Mouse (Mus musculus): ENCODE results near the gene Shc3. TPM values are rescaled to one million over a fixed set of nuclear protein-coding genes. Genes with fewer than 3 reads are reported as not detected.
A peak's percentile ranks its signal among the peaks of the same experiment; 100 is the strongest.

Gene Shc3
- polyA plus RNA-seq, 2 experiments, result 0.12 TPM; not detected in 1

DNA sequence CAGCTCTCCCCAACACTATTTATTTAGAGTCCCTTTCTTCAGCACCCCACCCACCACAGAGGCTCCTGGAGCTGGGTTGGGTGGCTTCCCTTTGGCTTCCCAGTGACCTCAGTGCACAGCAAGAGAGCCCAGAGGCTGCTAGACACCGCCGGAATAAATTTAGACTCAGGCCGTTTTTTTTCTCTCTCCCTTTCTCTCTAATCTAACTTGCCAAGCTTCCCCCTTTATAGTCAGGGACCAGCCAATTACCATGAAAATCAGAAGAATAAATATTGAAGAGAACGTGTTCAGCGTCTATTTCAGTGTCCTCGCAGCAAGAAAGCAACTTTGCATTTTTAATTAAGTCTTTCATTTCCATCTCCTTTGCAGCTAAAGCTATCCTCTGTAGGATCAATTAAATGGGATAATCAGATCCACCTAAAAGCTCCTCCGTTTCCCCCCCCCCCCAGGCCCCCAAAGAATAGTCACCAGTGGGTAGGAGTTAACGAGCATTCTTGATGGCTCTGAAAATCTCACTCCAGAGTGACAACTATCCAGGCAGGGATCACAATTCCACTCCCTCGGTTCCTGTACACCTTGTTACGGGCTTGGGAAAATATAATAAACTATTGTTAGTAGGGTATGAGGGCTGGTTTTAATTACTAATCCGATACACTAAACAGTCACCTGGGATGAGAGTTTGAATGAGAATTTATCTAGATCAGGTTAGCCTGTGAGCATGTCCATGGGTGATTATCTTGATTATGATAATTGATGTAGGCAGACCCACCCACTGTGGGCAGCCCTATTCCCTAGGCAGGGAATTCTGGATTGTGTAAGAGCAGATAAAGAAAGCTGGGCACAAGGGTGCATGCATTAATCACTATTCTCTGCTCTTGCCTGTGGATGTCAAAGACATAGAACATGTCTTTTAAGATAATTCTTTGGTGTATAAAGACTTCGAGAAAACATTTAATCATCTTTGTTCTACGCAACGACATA lies 131.8 kb downstream of the Shc3 start:
- no peak overlapping the region for H3K4me2 ChIP-seq (ENCODE audit: low read depth)
- no peak for TF ChIP-seq EP300 (IDR thresholded peaks at IDR 0.05; ENCODE audit: low read depth)
- TF ChIP-seq CTCF (IDR thresholded peaks at IDR 0.05; ENCODE audit: low read depth), result no peak
- no peaks in the 10 kb centered on the region for H3K4me1 ChIP-seq (replicated peaks; ENCODE audit: control insufficient read depth in 2 of 2, insufficient read depth in 2 of 2, low read length in 1 of 2)
- H3K27me3 ChIP-seq (ENCODE audit: control insufficient read depth, insufficient read depth, low read length), result no peaks in the 10 kb centered on the region
- 62% methylated on average over 14 of the region's 14 CpGs for WGBS (ENCODE audit: insufficient replicate concordance)
- no peaks in the 10 kb centered on the region for H3K36me3 ChIP-seq (replicated peaks; ENCODE audit: control insufficient read depth, insufficient read depth, low read depth)
- H3K27ac ChIP-seq, result no peak overlapping the region
- no peak overlapping the region for H3K4me3 ChIP-seq (ENCODE audit: insufficient read depth in 1 of 2, low read depth in 2 of 2, low read length in 2 of 2)
- no peak for ATAC-seq (ENCODE audit: insufficient read depth)
- H3K9ac ChIP-seq (replicated peaks), result no peak overlapping the region
- H3K9me3 ChIP-seq (ENCODE audit: control insufficient read depth, low read length), result no peaks in the 10 kb centered on the region
- DNase-seq (ENCODE audit: low read depth in 3 of 3, low spot score in 3 of 3), result no peak

DNA sequence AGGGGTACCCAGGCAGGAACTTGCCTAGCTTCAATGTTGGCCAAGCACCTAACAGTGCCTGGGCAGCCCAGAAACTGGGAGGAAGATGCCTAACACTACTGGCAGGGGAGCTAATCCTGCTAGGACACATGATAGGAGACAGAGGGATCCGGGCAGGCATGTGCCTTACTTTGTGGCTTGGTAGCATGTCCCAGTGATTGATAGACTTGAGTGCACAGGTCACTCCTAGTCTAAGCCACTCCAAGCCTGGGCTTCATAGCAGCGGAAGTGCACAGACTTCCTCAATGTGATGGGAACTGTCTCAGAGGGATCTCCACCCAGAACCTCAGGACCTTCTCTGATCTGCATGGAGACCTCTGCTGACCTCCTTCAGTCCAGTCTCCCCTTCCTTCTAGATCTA lies 134.1 kb downstream of the Shc3 start:
- H3K4me2 ChIP-seq (ENCODE audit: low read depth), result no peak overlapping the region
- H3K27ac ChIP-seq, result no peak overlapping the region
- no peak overlapping the region for H3K4me3 ChIP-seq (ENCODE audit: insufficient read depth in 1 of 2, low read depth in 2 of 2, low read length in 2 of 2)
- no peaks in the 10 kb centered on the region for H3K9me3 ChIP-seq (ENCODE audit: control insufficient read depth, low read length)
- DNase-seq (ENCODE audit: low read depth in 3 of 3, low spot score in 3 of 3) (no peak), ATAC-seq (ENCODE audit: insufficient read depth) (no peak)
- no peak for TF ChIP-seq CTCF (IDR thresholded peaks at IDR 0.05; ENCODE audit: low read depth)
- TF ChIP-seq EP300 (IDR thresholded peaks at IDR 0.05; ENCODE audit: low read depth), result no peak
- no peak overlapping the region for H3K9ac ChIP-seq (replicated peaks)
- no peaks in the 10 kb centered on the region for H3K27me3 ChIP-seq (ENCODE audit: control insufficient read depth, insufficient read depth, low read length)
- H3K36me3 ChIP-seq (replicated peaks; ENCODE audit: control insufficient read depth, insufficient read depth, low read depth), result no peaks in the 10 kb centered on the region
- H3K4me1 ChIP-seq (replicated peaks; ENCODE audit: control insufficient read depth in 2 of 2, insufficient read depth in 2 of 2, low read length in 1 of 2), result no peaks in the 10 kb centered on the region
- WGBS (ENCODE audit: insufficient replicate concordance), result 59% methylated on average over 2 of the region's 2 CpGs

DNA sequence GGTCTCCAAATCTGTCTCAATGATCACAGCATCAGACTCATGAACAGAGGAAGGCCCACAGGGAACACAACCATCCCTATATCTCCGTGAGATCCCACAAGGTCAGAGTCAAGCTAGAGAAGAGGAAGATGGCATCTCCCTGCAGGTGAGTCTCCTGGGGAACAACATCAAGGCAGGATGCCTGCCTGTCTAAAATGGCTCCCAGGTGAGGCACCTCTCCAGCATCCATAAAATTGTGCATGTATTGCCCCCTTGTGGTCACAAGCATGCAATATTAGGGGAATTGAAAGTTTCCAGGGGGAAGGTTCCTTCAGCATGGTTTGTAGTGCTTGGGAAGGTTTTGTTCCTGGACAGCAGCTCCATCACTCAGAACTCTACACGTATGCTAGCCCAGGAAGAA lies 134.8 kb downstream of the Shc3 start:
- no peaks in the 10 kb centered on the region for H3K27me3 ChIP-seq (ENCODE audit: control insufficient read depth, insufficient read depth, low read length)
- no peaks in the 10 kb centered on the region for H3K4me1 ChIP-seq (replicated peaks; ENCODE audit: control insufficient read depth in 2 of 2, insufficient read depth in 2 of 2, low read length in 1 of 2)
- H3K9me3 ChIP-seq (ENCODE audit: control insufficient read depth, low read length), result no peaks in the 10 kb centered on the region
- ATAC-seq (ENCODE audit: insufficient read depth), result no peak
- no peaks in the 10 kb centered on the region for H3K36me3 ChIP-seq (replicated peaks; ENCODE audit: control insufficient read depth, insufficient read depth, low read depth)
- H3K4me3 ChIP-seq (ENCODE audit: insufficient read depth in 1 of 2, low read depth in 2 of 2, low read length in 2 of 2), result no peak overlapping the region
- H3K9ac ChIP-seq (replicated peaks), result no peak overlapping the region
- TF ChIP-seq CTCF (IDR thresholded peaks at IDR 0.05; ENCODE audit: low read depth) (peak; percentile 42), EP300 (IDR thresholded peaks at IDR 0.05; ENCODE audit: low read depth) (no peak)
- WGBS (ENCODE audit: insufficient replicate concordance), result 31% methylated on average over 2 of the region's 2 CpGs
- H3K27ac ChIP-seq, result no peak overlapping the region
- no peak overlapping the region for H3K4me2 ChIP-seq (ENCODE audit: low read depth)
- DNase-seq (ENCODE audit: low read depth in 3 of 3, low spot score in 3 of 3), result no peak

DNA sequence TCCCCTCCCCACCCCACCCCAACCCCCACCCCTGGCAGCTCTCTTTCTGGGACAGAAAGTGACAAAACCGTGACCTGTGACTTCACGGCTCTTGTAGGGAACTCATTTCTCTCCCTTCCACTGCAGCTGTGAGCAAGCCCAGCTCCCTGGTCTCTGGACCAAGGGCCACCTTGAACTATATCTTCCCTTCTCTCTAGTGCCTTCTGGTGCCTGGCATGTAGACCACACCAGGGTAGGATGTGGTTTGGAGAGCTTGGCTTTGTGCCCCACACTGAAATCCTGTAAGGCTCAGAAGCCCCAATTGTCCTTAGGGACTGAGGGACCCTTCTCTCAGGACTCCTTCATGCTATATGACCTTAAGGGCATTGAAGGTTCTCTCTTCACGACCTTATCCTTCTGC lies 135.8 kb downstream of the Shc3 start:
- Histone ChIP-seq H3K27ac (no peak overlapping the region), H3K9ac (replicated peaks) (no peak overlapping the region), H3K4me3 (ENCODE audit: insufficient read depth in 1 of 2, low read depth in 2 of 2, low read length in 2 of 2) (no peak overlapping the region), H3K4me1 (replicated peaks; ENCODE audit: control insufficient read depth in 2 of 2, insufficient read depth in 2 of 2, low read length in 1 of 2) (no peaks in the 10 kb centered on the region), H3K27me3 (ENCODE audit: control insufficient read depth, insufficient read depth, low read length) (no peaks in the 10 kb centered on the region), H3K36me3 (replicated peaks; ENCODE audit: control insufficient read depth, insufficient read depth, low read depth) (no peaks in the 10 kb centered on the region), H3K4me2 (ENCODE audit: low read depth) (no peak overlapping the region), H3K9me3 (ENCODE audit: control insufficient read depth, low read length) (no peaks in the 10 kb centered on the region)
- TF ChIP-seq EP300 (IDR thresholded peaks at IDR 0.05; ENCODE audit: low read depth) (no peak), CTCF (IDR thresholded peaks at IDR 0.05; ENCODE audit: low read depth) (no peak)
- ATAC-seq (ENCODE audit: insufficient read depth) (no peak), DNase-seq (ENCODE audit: low read depth in 3 of 3, low spot score in 3 of 3) (no peak)
- 36% methylated on average over 3 of the region's 3 CpGs for WGBS (ENCODE audit: insufficient replicate concordance)

DNA sequence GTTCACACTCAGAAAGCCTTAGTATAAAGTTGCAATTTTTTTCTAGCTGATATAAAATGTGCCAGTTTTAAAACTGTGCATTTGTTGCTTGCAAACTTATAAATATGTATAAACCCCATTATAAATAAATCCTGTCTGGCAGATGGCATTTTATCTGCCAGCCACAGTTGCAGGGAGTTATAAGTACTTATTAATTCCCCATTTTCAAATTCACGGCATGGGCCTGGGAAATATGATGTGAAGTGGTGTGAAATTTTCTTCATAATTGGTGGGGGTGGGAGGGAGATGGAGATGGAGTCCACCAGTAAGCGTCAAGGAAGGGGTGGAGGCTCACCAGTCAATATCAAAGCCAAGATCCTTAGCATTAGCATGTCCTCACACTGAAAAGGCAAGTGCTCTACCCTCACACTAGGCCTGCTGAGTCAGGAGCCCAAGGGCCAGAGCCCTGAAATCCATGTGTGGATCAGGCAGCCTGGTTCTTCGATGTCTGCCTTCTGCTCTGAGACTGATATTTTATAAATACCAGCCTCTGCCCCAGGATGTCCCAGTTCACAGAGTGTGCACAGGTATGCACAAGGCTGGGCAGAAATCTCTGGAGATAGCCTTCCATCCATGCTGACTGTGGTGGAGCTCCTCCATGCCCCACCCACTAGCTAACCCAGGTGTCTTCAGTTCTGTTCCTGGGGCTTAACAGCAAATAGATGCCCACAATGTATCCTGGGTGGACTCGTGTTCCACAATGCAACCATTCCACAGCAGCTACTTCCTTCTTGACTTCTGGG lies 143.4 kb downstream of the Shc3 start:
- H3K27ac ChIP-seq, result no peak overlapping the region
- no peak for ATAC-seq (ENCODE audit: insufficient read depth)
- H3K27me3 ChIP-seq (ENCODE audit: control insufficient read depth, insufficient read depth, low read length), result no peaks in the 10 kb centered on the region
- 60% methylated on average over 4 of the region's 4 CpGs for WGBS (ENCODE audit: insufficient replicate concordance)
- H3K9me3 ChIP-seq (ENCODE audit: control insufficient read depth, low read length), result no peaks in the 10 kb centered on the region
- no peak overlapping the region for H3K9ac ChIP-seq (replicated peaks)
- no peak overlapping the region for H3K4me2 ChIP-seq (ENCODE audit: low read depth)
- H3K36me3 ChIP-seq (replicated peaks; ENCODE audit: control insufficient read depth, insufficient read depth, low read depth), result no peaks in the 10 kb centered on the region
- no peak for DNase-seq (ENCODE audit: low read depth in 3 of 3, low spot score in 3 of 3)
- H3K4me3 ChIP-seq (ENCODE audit: insufficient read depth in 1 of 2, low read depth in 2 of 2, low read length in 2 of 2), result no peak overlapping the region
- no peaks in the 10 kb centered on the region for H3K4me1 ChIP-seq (replicated peaks; ENCODE audit: control insufficient read depth in 2 of 2, insufficient read depth in 2 of 2, low read length in 1 of 2)
- no peak for TF ChIP-seq EP300 (IDR thresholded peaks at IDR 0.05; ENCODE audit: low read depth)
- no peak for TF ChIP-seq CTCF (IDR thresholded peaks at IDR 0.05; ENCODE audit: low read depth)
